Mouse (Mus musculus) myocyte (in vitro differentiated cells): ENCODE measurements at regions not wholly inside any gene's neighbourhood (a gene's known extent, or its start where the extent isn't known, plus 50 kb on each side); places are given as distances from the start of the nearest gene placed in this dataset.

Experiments used
- H3K27me3 ChIP-seq: one replicate; pipeline ENCODE4 v1.6.1; 2011; ENCODE audit not compliant: control insufficient read depth, insufficient read depth, insufficient read length
- H3K36me3 ChIP-seq: one replicate; pipeline ENCODE4 v1.6.1; 2011; ENCODE audit not compliant: control insufficient read depth, insufficient read depth
- H3K4me2 ChIP-seq: one replicate; pipeline ENCODE4 v1.6.1; 2011; ENCODE audit warnings: low read depth, control low read depth
- H3K4me3 ChIP-seq: one replicate; pipeline ENCODE4 v1.5.1; 2011; ENCODE audit warnings: mild to moderate bottlenecking, control low read depth, moderate library complexity
- H3K79me2 ChIP-seq: one replicate; pipeline ENCODE4 v1.6.1; 2011; ENCODE audit not compliant: control insufficient read depth, insufficient read depth
- H3ac ChIP-seq: one replicate; pipeline ENCODE4 v1.6.1; 2011; ENCODE audit not compliant: control insufficient read depth, insufficient read length
- CEBPB ChIP-seq: IDR thresholded peaks from 2 replicates; pipeline ENCODE4 v1.6.1; 2011; ENCODE audit warnings: mild to moderate bottlenecking, moderate library complexity; ENCODE audit not compliant: poor library complexity, insufficient read depth, severe bottlenecking
- E2F4 ChIP-seq: IDR thresholded peaks from one replicate; pipeline ENCODE4 v1.6.1; 2011; ENCODE audit warnings: mild to moderate bottlenecking, control low read depth, moderate library complexity; ENCODE audit not compliant: insufficient read depth
- MAX ChIP-seq: IDR thresholded peaks from one replicate; pipeline ENCODE4 v1.6.1; 2011; ENCODE audit warnings: low read depth, mild to moderate bottlenecking, control low read depth
- MYOD1 ChIP-seq, 3 experiments: IDR thresholded peaks; one replicate each; pipeline ENCODE4 v1.6.1; 2011; ENCODE audit warnings: control low read depth in 2 of 3, low read depth in 2 of 3, mild to moderate bottlenecking in 2 of 3, moderate library complexity in 1 of 3; ENCODE audit not compliant: insufficient read length in 2 of 3, control insufficient read depth in 1 of 3
- MYOG ChIP-seq, 3 experiments: IDR thresholded peaks; one replicate each; pipeline ENCODE4 v1.6.1; 2011; ENCODE audit warnings: control low read depth in 2 of 3, low read depth in 2 of 3, mild to moderate bottlenecking in 2 of 3; ENCODE audit not compliant: insufficient read length in 2 of 3, control insufficient read depth in 1 of 3, insufficient read depth in 1 of 3
- POLR2A ChIP-seq: IDR thresholded peaks from one replicate; pipeline ENCODE4 v1.6.1; 2011; ENCODE audit warnings: low read depth, mild to moderate bottlenecking, control low read depth, moderate library complexity; ENCODE audit not compliant: insufficient read length
- POLR2AphosphoS2 ChIP-seq: IDR thresholded peaks from one replicate; pipeline ENCODE4 v1.6.1; 2011; ENCODE audit warnings: low read depth, control low read depth; ENCODE audit not compliant: insufficient read length
- REST ChIP-seq: IDR thresholded peaks from one replicate; pipeline ENCODE4 v1.6.1; 2011; ENCODE audit warnings: mild to moderate bottlenecking, control low read depth, moderate library complexity; ENCODE audit not compliant: insufficient read depth, insufficient read length
- SRF ChIP-seq: IDR thresholded peaks from one replicate; pipeline ENCODE4 v1.6.1; 2011; ENCODE audit warnings: low read depth; ENCODE audit not compliant: control insufficient read depth, insufficient read length
- TCF12 ChIP-seq: IDR thresholded peaks from one replicate; pipeline ENCODE4 v1.6.1; 2011; ENCODE audit warnings: mild to moderate bottlenecking, control low read depth; ENCODE audit not compliant: poor library complexity, insufficient read depth, severe bottlenecking
- TCF3 ChIP-seq: IDR thresholded peaks from one replicate; pipeline ENCODE4 v1.6.1; 2011; ENCODE audit warnings: low read depth, control low read depth; ENCODE audit not compliant: insufficient read length
- USF1 ChIP-seq: IDR thresholded peaks from one replicate; pipeline ENCODE4 v1.6.1; 2011; ENCODE audit warnings: low read depth, mild to moderate bottlenecking, control low read depth, moderate library complexity

DNA sequence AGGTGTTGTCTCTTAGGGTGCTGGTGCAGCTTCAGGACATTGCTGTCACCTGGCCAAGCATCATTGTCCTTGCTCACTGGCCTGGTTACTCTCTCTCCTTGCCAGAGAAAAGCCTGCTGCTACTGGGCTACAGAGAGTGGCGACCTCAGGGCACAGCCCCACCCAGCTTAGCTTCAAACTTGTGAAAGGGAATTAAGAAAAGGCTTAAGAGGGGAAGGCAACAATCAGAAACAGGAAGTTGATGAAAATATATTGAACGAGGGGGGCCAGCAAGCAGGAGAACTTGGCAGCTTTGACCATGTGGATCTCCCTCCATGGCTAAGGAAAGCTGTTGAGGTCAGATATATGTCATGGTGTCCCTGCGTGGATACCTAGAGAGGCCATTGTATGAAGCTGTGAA, 151.1 kb downstream of the Cd24a start:
- H3K79me2 ChIP-seq: no peaks in the 10 kb centered on the region
- no peaks in the 10 kb centered on the region for H3K36me3 ChIP-seq
- H3K27me3 ChIP-seq: peaks cover 7% of the 10 kb centered on the region
- TF ChIP-seq E2F4 (no peak), SRF (no peak), POLR2AphosphoS2 (no peak), USF1 (no peak), CEBPB (no peak), TCF3 (no peak), POLR2A (no peak), REST (no peak), MAX (no peak), MYOG (IDR thresholded peaks at IDR 0.05; ENCODE audit: control insufficient read depth in 1 of 3, insufficient read depth in 1 of 3, insufficient read length in 2 of 3, low read depth in 2 of 3) (no peak), TCF12 (no peak), MYOD1 (IDR thresholded peaks at IDR 0.05; ENCODE audit: control insufficient read depth in 1 of 3, insufficient read length in 2 of 3, low read depth in 2 of 3) (no peak)
- H3ac ChIP-seq: no peak overlapping the region
- H3K4me2 ChIP-seq: no peak overlapping the region
- H3K4me3 ChIP-seq: no peak overlapping the region

DNA sequence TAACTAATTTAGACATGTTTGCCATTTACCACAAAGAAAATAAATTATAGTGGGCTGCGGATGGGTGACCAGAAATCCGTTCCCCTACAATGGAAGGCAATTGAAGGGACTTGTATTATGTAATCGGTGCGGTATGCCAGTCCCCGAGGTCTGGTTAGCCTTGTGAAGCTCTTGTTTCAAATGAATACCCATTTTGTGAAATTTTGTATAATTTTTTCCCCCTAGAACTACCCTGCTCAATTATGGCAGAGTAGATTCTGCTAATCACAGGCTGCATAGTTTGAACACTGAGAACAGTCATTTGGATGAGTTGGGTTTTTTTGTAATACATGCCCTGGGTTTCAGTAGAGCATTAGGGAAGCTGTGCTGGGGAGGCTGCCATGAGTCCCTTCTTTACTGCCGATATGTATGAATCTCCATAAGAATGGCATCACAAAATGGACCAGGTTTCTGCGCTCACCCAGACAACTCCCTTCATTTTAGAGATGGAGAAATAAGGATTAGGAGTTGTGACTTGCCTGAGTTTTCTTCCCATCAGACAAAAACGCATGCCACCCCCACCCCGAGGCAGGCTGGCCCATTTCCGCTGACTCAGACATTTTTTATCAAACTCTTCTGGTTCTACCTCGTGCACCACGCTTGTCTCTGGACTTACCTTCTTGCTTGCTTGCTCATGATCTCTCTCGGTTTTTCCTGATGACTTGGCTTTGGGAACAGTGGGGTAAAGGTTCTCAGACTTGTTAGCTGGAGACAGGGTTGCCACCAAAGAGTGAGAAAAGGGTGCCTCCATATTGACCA, 155.7 kb downstream of the Cd24a start:
- Histone ChIP-seq H3K36me3 (no peaks in the 10 kb centered on the region), H3K79me2 (no peaks in the 10 kb centered on the region), H3ac (no peak overlapping the region), H3K4me2 (no peak overlapping the region), H3K4me3 (no peak overlapping the region), H3K27me3 (peaks cover 3% of the 10 kb centered on the region)
- TF ChIP-seq REST (no peak), SRF (no peak), MYOD1 (IDR thresholded peaks at IDR 0.05; ENCODE audit: control insufficient read depth in 1 of 3, insufficient read length in 2 of 3, low read depth in 2 of 3) (no peak), TCF3 (no peak)

DNA sequence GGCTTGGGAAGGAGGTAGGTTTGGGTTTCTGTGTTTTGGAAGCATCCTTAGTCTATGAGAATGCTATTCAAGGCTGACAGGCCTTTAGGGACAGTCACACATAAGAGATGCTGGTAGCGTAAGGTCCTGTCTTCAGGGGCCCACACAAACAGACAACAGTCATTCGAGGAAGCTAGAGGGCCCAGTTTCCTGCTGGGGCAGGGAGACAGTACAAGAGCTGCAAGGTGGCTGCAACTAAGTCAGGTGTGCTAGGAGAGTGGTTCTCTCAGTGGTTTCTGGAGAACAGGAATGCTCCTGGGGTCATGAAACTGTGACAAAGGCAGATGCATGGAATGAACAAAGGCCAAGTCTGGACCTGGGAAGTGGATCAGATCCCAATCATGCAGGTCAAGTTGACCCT, 161.1 kb downstream of the Cd24a start:
- no peak for TF ChIP-seq MYOG (IDR thresholded peaks at IDR 0.05; ENCODE audit: control insufficient read depth in 1 of 3, insufficient read depth in 1 of 3, insufficient read length in 2 of 3, low read depth in 2 of 3)
- TF ChIP-seq TCF12: no peak
- no peak for TF ChIP-seq POLR2A
- no peak for TF ChIP-seq CEBPB
- TF ChIP-seq TCF3: no peak
- no peak for TF ChIP-seq E2F4
- no peak for TF ChIP-seq MAX
- TF ChIP-seq MYOD1 (IDR thresholded peaks at IDR 0.05; ENCODE audit: control insufficient read depth in 1 of 3, insufficient read length in 2 of 3, low read depth in 2 of 3): no peak
- TF ChIP-seq REST: no peak
- TF ChIP-seq POLR2AphosphoS2: no peak
- no peak for TF ChIP-seq USF1
- TF ChIP-seq SRF: no peak
- Histone ChIP-seq H3K79me2 (no peaks in the 10 kb centered on the region), H3K4me2 (no peak overlapping the region), H3K27me3 (no peaks in the 10 kb centered on the region), H3K4me3 (no peak overlapping the region), H3ac (no peak overlapping the region), H3K36me3 (no peaks in the 10 kb centered on the region)

DNA sequence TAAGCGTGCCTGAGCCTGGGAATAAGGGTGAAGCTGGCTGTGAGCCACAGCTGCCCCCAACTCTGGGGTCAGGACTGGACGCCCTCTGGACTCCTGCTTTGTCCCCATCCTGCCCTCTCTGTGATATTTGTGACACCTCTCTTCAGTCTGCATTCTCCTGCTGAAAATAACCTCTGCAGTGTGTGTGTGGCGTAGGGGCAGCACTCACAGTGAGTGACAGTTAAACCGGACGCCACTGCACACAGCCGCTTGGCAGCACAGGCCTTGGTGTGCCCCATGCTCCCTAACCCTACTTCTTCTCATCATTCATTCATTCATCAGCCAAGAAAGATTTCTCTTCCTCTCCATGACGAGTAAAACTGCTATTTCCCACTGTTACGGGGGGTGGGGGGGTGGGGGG, 161.6 kb downstream of the Cd24a start:
- Histone ChIP-seq H3K4me2 (no peak overlapping the region), H3K27me3 (no peaks in the 10 kb centered on the region), H3K79me2 (no peaks in the 10 kb centered on the region), H3K4me3 (no peak overlapping the region), H3ac (no peak overlapping the region), H3K36me3 (no peaks in the 10 kb centered on the region)
- no peak for TF ChIP-seq USF1
- no peak for TF ChIP-seq POLR2AphosphoS2
- no peak for TF ChIP-seq MYOG (IDR thresholded peaks at IDR 0.05; ENCODE audit: control insufficient read depth in 1 of 3, insufficient read depth in 1 of 3, insufficient read length in 2 of 3, low read depth in 2 of 3)

DNA sequence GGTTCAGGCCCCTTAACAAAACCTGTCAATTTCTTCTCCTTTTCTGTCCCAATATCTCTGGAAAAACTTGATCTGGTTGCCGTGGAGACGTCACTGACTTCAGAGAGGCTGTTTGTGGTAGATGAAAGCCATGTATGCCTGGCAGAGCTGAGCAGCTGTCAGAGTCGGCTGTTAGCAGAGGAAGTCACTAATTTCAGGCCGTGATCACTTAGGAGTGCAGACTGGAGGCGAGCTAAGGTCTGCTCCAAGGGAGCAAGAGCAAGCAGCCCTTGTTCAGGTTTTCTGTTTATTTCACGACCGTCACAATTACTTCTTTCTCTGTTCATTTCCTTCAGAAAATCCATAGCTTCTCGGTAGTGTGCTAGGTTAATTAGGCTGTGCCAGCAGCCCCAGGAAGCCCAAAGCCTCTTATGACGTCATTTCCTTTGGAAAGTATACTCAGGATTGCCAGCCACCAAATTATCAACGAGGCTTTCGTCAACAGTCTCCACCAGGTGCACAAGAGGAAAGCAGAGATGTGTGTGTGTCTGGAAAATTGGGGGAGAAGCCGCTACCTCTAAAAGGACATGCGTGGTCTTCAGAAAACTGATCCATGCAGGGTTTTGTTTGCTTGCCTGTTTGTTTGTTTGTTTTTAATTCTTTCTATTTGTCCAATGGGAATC, 161.2 kb downstream of the Qrsl1 start:
- Histone ChIP-seq H3K79me2 (no peaks in the 10 kb centered on the region), H3K4me3 (no peak overlapping the region), H3K36me3 (no peaks in the 10 kb centered on the region), H3K4me2 (peak overlapping the region; percentile 27), H3ac (no peak overlapping the region), H3K27me3 (no peaks in the 10 kb centered on the region)
- TF ChIP-seq POLR2A (no peak), MYOD1 (IDR thresholded peaks at IDR 0.05; ENCODE audit: control insufficient read depth in 1 of 3, insufficient read length in 2 of 3, low read depth in 2 of 3) (peak in 1 of 3 experiments; percentile 26)
